Mouse (Mus musculus) ES-Bruce4 (cell line): Measurements from ENCODE around the gene Gm3776.
"Not testable (repeated sequence)": the region's sequence is repeated elsewhere in the genome, so short reads cannot be mapped to it uniquely, and the experiment has no call there.

Experiments used
- CTCF ChIP-seq: IDR thresholded peaks from one replicate; pipeline ENCODE4 v1.8.1; 2011; ENCODE audit warnings: low read depth, low read length
- EP300 ChIP-seq: IDR thresholded peaks from 2 replicates; pipeline ENCODE4 v1.6.1; 2011; ENCODE audit warnings: low read depth, low read length; ENCODE audit not compliant: insufficient read depth
- POLR2A ChIP-seq: IDR thresholded peaks from one replicate; pipeline ENCODE4 v1.8.1; 2011; ENCODE audit warnings: low read length; ENCODE audit not compliant: insufficient read depth

GRCm38 (mm10) chr9:78259688-78260087 is 2.8 kb downstream of the Gm3776 start:
- TF ChIP-seq EP300, POLR2A: not testable (repeated sequence)
- TF ChIP-seq CTCF, result peak; percentile 9
